26 mouse cellular contexts compared by ENCODE assay signal in genomic region chr5:113281557-113281956, GRCm38 (mm10). TPM values are rescaled to one million over a fixed set of nuclear protein-coding genes. Genes with fewer than 3 reads are reported as not detected.
"Had no signal": no experiment of that assay in that cellular context is flagged by ENCODE, and none has a peak within 500 bp of the region (broad histone marks: within the 10 kb centered on the region; RNA-seq: fewer than 3 reads in every experiment).

No protein-coding gene starts in this region.

- DNase-seq: cerebellum, adult 2 months; cerebellum, adult 8-10 months; cerebellum, adult 9-10 months; cerebellum, postnatal 36 days; embryo, embryonic 11 days; forebrain, postnatal 0 days; gastrocnemius, adult 2 months; gastrocnemius, postnatal 10 days; gastrocnemius, postnatal 14 days; gastrocnemius, postnatal 25 days; gastrocnemius, postnatal 36 days; heart, adult 11 months; heart, adult 18-20 months; heart, adult 2 months had no signal

- H3K4me3 ChIP-seq: embryonic facial prominence, embryonic 12.5 days; embryonic facial prominence, embryonic 13.5 days; embryonic facial prominence, embryonic 15.5 days; erythroblast, embryonic 14.5 days; forebrain, embryonic 13.5 days; forebrain, embryonic 15.5 days; gastrocnemius, adult 2 months; heart, adult 2 months had no signal

- H3K9me3 ChIP-seq: embryonic facial prominence, embryonic 10.5 days; embryonic facial prominence, embryonic 12.5 days; embryonic facial prominence, embryonic 13.5 days; embryonic facial prominence, embryonic 15.5 days; forebrain, embryonic 13.5 days; forebrain, embryonic 15.5 days had no signal

- H3K36me3 ChIP-seq: embryonic facial prominence, embryonic 12.5 days; embryonic facial prominence, embryonic 13.5 days; embryonic facial prominence, embryonic 15.5 days had no signal

- H3K9ac ChIP-seq: embryonic facial prominence, embryonic 12.5 days; embryonic facial prominence, embryonic 15.5 days; forebrain, embryonic 13.5 days; forebrain, embryonic 15.5 days; forebrain, postnatal 0 days had no signal

- H3K27ac ChIP-seq: embryonic facial prominence, embryonic 12.5 days; embryonic facial prominence, embryonic 13.5 days; embryonic facial prominence, embryonic 15.5 days; forebrain, embryonic 13.5 days; forebrain, embryonic 15.5 days; gastrocnemius, adult 2 months; heart, adult 2 months had no signal

- H3K27me3 ChIP-seq: forebrain, embryonic 15.5 days had no signal

- ATAC-seq: forebrain, embryonic 13.5 days; forebrain, embryonic 14.5 days; forebrain, embryonic 15.5 days; forebrain, embryonic 16.5 days; forebrain, postnatal 0 days had no signal

- H3K4me2 ChIP-seq: embryonic facial prominence, embryonic 12.5 days; embryonic facial prominence, embryonic 15.5 days; forebrain, embryonic 15.5 days had no signal

- H3K4me1 ChIP-seq: embryonic facial prominence, embryonic 12.5 days; embryonic facial prominence, embryonic 13.5 days; embryonic facial prominence, embryonic 15.5 days; forebrain, embryonic 15.5 days had no signal

RNA-seq across cellular contexts. Expression of gene Sgsm1, which starts 29.0 kb away (rescaled TPM):
- polyA plus RNA-seq: erythroblast, embryonic 14.5 days had no signal

RNA-seq across cellular contexts. Expression of gene Tmem211, which starts 54.8 kb away (rescaled TPM):
- polyA plus RNA-seq: cortical plate, adult 2 months; embryonic facial prominence, embryonic 13.5 days; erythroblast, embryonic 14.5 days; forebrain, embryonic 13.5 days; forebrain, embryonic 14.5 days; forebrain, embryonic 15.5 days; forebrain, embryonic 16.5 days; forebrain, postnatal 0 days; frontal cortex, adult 2 months; gonadal fat pad, adult 2 months; heart, adult 2 months had no signal
